ENCODE assay signal across 12 mouse cellular contexts in genomic region chr5:134418315-134419074, GRCm38 (mm10). TPM values are rescaled to one million over a fixed set of nuclear protein-coding genes. Genes with fewer than 3 reads are reported as not detected.
DNase-seq lines count a peak whose midpoint lies in the region; ATAC-seq and TF ChIP-seq lines count a peak whose summit lies in the region.
"Had no signal": no experiment of that assay in that cellular context is flagged by ENCODE, and none has a peak within 500 bp of the region (broad histone marks: within the 10 kb centered on the region; RNA-seq: fewer than 3 reads in every experiment).

No protein-coding gene starts in this region.

- ATAC-seq in stomach, embryonic 15.5 days (ENCODE audit: insufficient read depth, low FRiP score, low read depth) = peak; percentile 80
- no peak for ATAC-seq in hindbrain, embryonic 16.5 days

- H3K4me1 ChIP-seq in kidney, adult 2 months (ENCODE audit: control insufficient read depth, insufficient read depth, low read length) = peaks cover 9% of the 10 kb centered on the region; the same call in 1 of the 2 replicates
- peaks cover 22% of the 10 kb centered on the region for H3K4me1 ChIP-seq in stomach, embryonic 15.5 days
- H3K4me1 ChIP-seq in hindbrain, embryonic 16.5 days (ENCODE audit: control insufficient read depth, insufficient read depth, low read depth, low read length) = peaks cover 3% of the 10 kb centered on the region; the same call in 1 of the 2 replicates

- no peak overlapping the region for H3K4me3 ChIP-seq in kidney, adult 2 months (ENCODE audit: insufficient read depth, low read depth, low read length)
- H3K4me3 ChIP-seq in stomach, embryonic 15.5 days (replicated peaks) = no peak overlapping the region
- no peak overlapping the region for H3K4me3 ChIP-seq in hindbrain, embryonic 16.5 days (ENCODE audit: low read length)
- no peak overlapping the region for H3K4me3 ChIP-seq in layer of hippocampus, adult 2 months
- H3K4me3 ChIP-seq: embryonic facial prominence, embryonic 12.5 days; limb, embryonic 13.5 days had no signal

- 50% methylated on average over 6 of the region's 6 CpGs for WGBS in kidney, adult 2 months
- 75% methylated on average over 6 of the region's 6 CpGs for WGBS in stomach, embryonic 15.5 days
- WGBS in hindbrain, embryonic 16.5 days = 86% methylated on average over 6 of the region's 6 CpGs

- H3K27ac ChIP-seq in kidney, adult 2 months (ENCODE audit: insufficient read depth, low read depth, low read length) = no peak overlapping the region
- peak overlapping the region; percentile 82 for H3K27ac ChIP-seq in stomach, embryonic 15.5 days
- H3K27ac ChIP-seq in hindbrain, embryonic 16.5 days (ENCODE audit: low read depth, low read length) = no peak overlapping the region
- H3K27ac ChIP-seq in layer of hippocampus, adult 2 months = no peak overlapping the region
- H3K27ac ChIP-seq: embryonic facial prominence, embryonic 12.5 days; limb, embryonic 13.5 days had no signal

- H3K36me3 ChIP-seq in kidney, adult 2 months (ENCODE audit: control insufficient read depth, insufficient read depth, low read length) = no peaks in the 10 kb centered on the region; the same call in 1 of the 2 replicates
- H3K36me3 ChIP-seq in stomach, embryonic 15.5 days = peaks cover 26% of the 10 kb centered on the region
- peaks cover 21% of the 10 kb centered on the region for H3K36me3 ChIP-seq in hindbrain, embryonic 16.5 days (ENCODE audit: control insufficient read depth, insufficient read depth, low read length)
- H3K36me3 ChIP-seq: G1E had no signal

- no peaks in the 10 kb centered on the region for H3K9me3 ChIP-seq in stomach, embryonic 15.5 days
- H3K9me3 ChIP-seq in hindbrain, embryonic 16.5 days (ENCODE audit: control insufficient read depth, low read length) = no peaks in the 10 kb centered on the region
- H3K9me3 ChIP-seq: embryonic facial prominence, embryonic 12.5 days; G1E had no signal

- H3K9ac ChIP-seq in stomach, embryonic 15.5 days = no peak overlapping the region
- no peak overlapping the region for H3K9ac ChIP-seq in hindbrain, embryonic 16.5 days (ENCODE audit: low read depth, low read length)
- H3K9ac ChIP-seq: embryonic facial prominence, embryonic 12.5 days; limb, embryonic 13.5 days had no signal

- DNase-seq in left cerebral cortex, postnatal 4 days = peak; percentile 25
- no peak for DNase-seq in left cerebral cortex, postnatal 36 days (ENCODE audit: low spot score in 2 of 2)
- DNase-seq in adrenal gland, postnatal 10 days = peak; percentile 80
- peak; percentile 93 for DNase-seq in kidney, adult 2 months
- DNase-seq in layer of hippocampus, adult 2 months (ENCODE audit: low spot score in 2 of 2) = no peak
- DNase-seq in spleen, postnatal 4 days (ENCODE audit: low spot score in 2 of 2) = no peak
- DNase-seq: lung, postnatal 14 days had no signal

- intact Hi-C loops in left cerebral cortex, postnatal 4 days (cut with DNase I) = no loop called here
- intact Hi-C loops in left cerebral cortex, postnatal 36 days (cut with DNase I) = no loop called here

- no peaks in the 10 kb centered on the region for H3K27me3 ChIP-seq in kidney, adult 2 months (replicated peaks; ENCODE audit: control insufficient read depth, insufficient read depth, low read length)
- H3K27me3 ChIP-seq in stomach, embryonic 15.5 days (replicated peaks) = no peaks in the 10 kb centered on the region
- no peaks in the 10 kb centered on the region for H3K27me3 ChIP-seq in hindbrain, embryonic 16.5 days (replicated peaks; ENCODE audit: control insufficient read depth, insufficient read depth, low read length)
- H3K27me3 ChIP-seq: embryonic facial prominence, embryonic 12.5 days; limb, embryonic 13.5 days had no signal

- no peak overlapping the region for H3K4me2 ChIP-seq in stomach, embryonic 15.5 days
- H3K4me2 ChIP-seq in hindbrain, embryonic 16.5 days (ENCODE audit: low read length) = no peak overlapping the region
- H3K4me2 ChIP-seq: embryonic facial prominence, embryonic 12.5 days; limb, embryonic 13.5 days had no signal

- TF ChIP-seq POLR2A in kidney, adult 2 months (IDR thresholded peaks at IDR 0.05; ENCODE audit: low read depth, low read length) = no peak

- TF ChIP-seq CTCF in kidney, adult 2 months (conservative IDR thresholded peaks at IDR 0.05; ENCODE audit: insufficient read depth, insufficient read length, low read depth, low read length) = no peak
- TF ChIP-seq CTCF in layer of hippocampus, adult 2 months (conservative IDR thresholded peaks at IDR 0.05) = no peak

RNA-seq across cellular contexts. Expression of gene Gtf2ird1, which starts 38.0 kb away (rescaled TPM):
- 10 to 100 TPM; 67.6 to 81.6 TPM for total RNA-seq in left cerebral cortex, postnatal 4 days (2021)
- total RNA-seq in left cerebral cortex, postnatal 36 days (2021) = 10 to 100 TPM; 38.5 to 57.8 TPM
- total RNA-seq in adrenal gland, postnatal 10 days (2021) = 100 to 1,000 TPM in 1 of 2 experiments, 10 to 100 TPM in 1; 69.8 to 112 TPM
- polyA plus RNA-seq in kidney, adult 2 months (2012; rRNA removed) = 22.4 and 24.0 TPM in 2 replicates
- polyA plus RNA-seq in stomach, embryonic 15.5 days (2015; fragmentation: Nextera tagmentation; extraction: Ambion mirVana) = 83.6 and 90.8 TPM in 2 replicates
- polyA plus RNA-seq in hindbrain, embryonic 16.5 days (2015; fragmentation: Nextera tagmentation; extraction: Ambion mirVana) = 49.3 and 67.3 TPM in 2 replicates
- total RNA-seq in layer of hippocampus, adult 2 months (2021) = 10 to 100 TPM; 22.8 to 25.4 TPM

Comparison
In these comparisons a context has a peak if more than half of its experiments do, and no peak if none do; other contexts are left out.
1. DNase-seq: peak in left cerebral cortex, postnatal 4 days (single experiment), adrenal gland, postnatal 10 days (single experiment) and kidney, adult 2 months (single experiment); none in left cerebral cortex, postnatal 36 days (0 of 2), layer of hippocampus, adult 2 months (0 of 2) and spleen, postnatal 4 days (0 of 2).